8 mouse cellular contexts compared by ENCODE assay signal in the genomic region with DNA sequence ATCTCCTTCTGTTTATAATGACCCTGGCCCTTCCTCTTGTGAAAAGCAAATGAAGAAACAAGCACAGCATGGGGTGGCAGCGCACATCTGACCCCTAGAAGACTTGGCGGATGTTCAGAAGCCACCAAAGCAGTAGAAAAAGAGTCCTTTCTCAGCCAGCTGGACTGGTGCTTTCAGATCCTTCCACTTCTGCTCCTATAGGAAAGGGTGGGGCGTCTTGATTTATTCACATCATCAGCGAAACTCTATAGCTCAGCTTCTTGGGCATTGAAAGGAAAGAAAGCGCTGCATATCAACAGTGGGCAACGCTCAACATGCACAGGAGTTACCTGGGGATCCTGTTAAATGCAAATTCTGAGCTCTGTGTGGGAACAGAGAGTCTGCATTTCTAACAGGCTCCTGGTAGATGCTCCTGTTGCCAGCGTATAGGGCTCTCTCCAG.
DNase-seq lines count a peak whose midpoint lies in the region; ATAC-seq and TF ChIP-seq lines count a peak whose summit lies in the region.

No protein-coding gene starts in this region.

- peak; percentile 91 for ATAC-seq in lung, embryonic 14.5 days (ENCODE audit: insufficient read depth)
- peak; percentile 67; the same call in 1 of the 2 replicates for ATAC-seq in forebrain, embryonic 13.5 days
- ATAC-seq in stomach, embryonic 16.5 days (ENCODE audit: insufficient read depth, low FRiP score), result peak; percentile 66; the same call in 1 of the 2 replicates
- ATAC-seq in megakaryocyte progenitor cell, adult 5-6 weeks (replicated peaks; ENCODE audit: poor library complexity), result no peak
- no peak for ATAC-seq in intestine, postnatal 0 days

- H3K9ac ChIP-seq in lung, embryonic 14.5 days, result no peak overlapping the region
- peak overlapping the region; percentile 2; the same call in 1 of the 2 replicates for H3K9ac ChIP-seq in forebrain, embryonic 13.5 days
- H3K9ac ChIP-seq in stomach, embryonic 16.5 days (ENCODE audit: low read length), result no peak overlapping the region
- no peak overlapping the region for H3K9ac ChIP-seq in intestine, postnatal 0 days (ENCODE audit: low read depth, low read length)

- no peak overlapping the region for H3K4me3 ChIP-seq in lung, embryonic 14.5 days (ENCODE audit: low read depth, low read length)
- no peak overlapping the region for H3K4me3 ChIP-seq in forebrain, embryonic 13.5 days
- H3K4me3 ChIP-seq in stomach, embryonic 16.5 days (replicated peaks; ENCODE audit: low read length), result no peak overlapping the region; the same call in 1 of the 2 replicates
- H3K4me3 ChIP-seq in intestine, postnatal 0 days (ENCODE audit: low read depth, low read length), result no peak overlapping the region

- no peaks in the 10 kb centered on the region for H3K4me1 ChIP-seq in lung, embryonic 14.5 days (ENCODE audit: insufficient read depth)
- peaks cover 9% of the 10 kb centered on the region for H3K4me1 ChIP-seq in forebrain, embryonic 13.5 days
- H3K4me1 ChIP-seq in stomach, embryonic 16.5 days (ENCODE audit: control insufficient read depth, insufficient read depth, low read length), result peaks cover 7% of the 10 kb centered on the region; the same call in 1 of the 2 replicates
- H3K4me1 ChIP-seq in intestine, postnatal 0 days (replicated peaks; ENCODE audit: control insufficient read depth, insufficient read depth, low read length), result no peaks in the 10 kb centered on the region

- H3K9me3 ChIP-seq in lung, embryonic 14.5 days (ENCODE audit: low read depth, low read length), result no peaks in the 10 kb centered on the region
- H3K9me3 ChIP-seq in forebrain, embryonic 13.5 days (replicated peaks), result no peaks in the 10 kb centered on the region
- H3K9me3 ChIP-seq in stomach, embryonic 16.5 days (replicated peaks; ENCODE audit: control insufficient read depth, low read length), result no peaks in the 10 kb centered on the region
- H3K9me3 ChIP-seq in intestine, postnatal 0 days (ENCODE audit: control insufficient read depth), result no peaks in the 10 kb centered on the region

- DNase-seq in lung, embryonic 14.5 days, result peak; percentile 78
- no peak for DNase-seq in lung, adult 18-20 months
- peak; percentile 10 for DNase-seq in mesoderm, embryonic 11.5 days (ENCODE audit: low read depth, low spot score)
- DNase-seq in heart, postnatal 10 days, result no peak

- WGBS in lung, embryonic 14.5 days, result 13% methylated on average over 7 of the region's 7 CpGs
- WGBS in forebrain, embryonic 13.5 days, result 4% methylated on average over 7 of the region's 7 CpGs
- 15% methylated on average over 7 of the region's 7 CpGs for WGBS in stomach, embryonic 16.5 days
- 31% methylated on average over 7 of the region's 7 CpGs for WGBS in intestine, postnatal 0 days

- intact Hi-C loops in heart, postnatal 10 days (cut with DNase I), result no loop called here

- peak overlapping the region; percentile 35 for H3K4me2 ChIP-seq in lung, embryonic 14.5 days
- H3K4me2 ChIP-seq in forebrain, embryonic 13.5 days, result peak overlapping the region; percentile 26
- peak overlapping the region; percentile 27; the same call in 1 of the 2 replicates for H3K4me2 ChIP-seq in stomach, embryonic 16.5 days (ENCODE audit: low read depth, low read length)
- H3K4me2 ChIP-seq in intestine, postnatal 0 days (replicated peaks; ENCODE audit: low read depth), result no peak overlapping the region

- H3K27me3 ChIP-seq in lung, embryonic 14.5 days (ENCODE audit: insufficient read depth, low read length), result no peaks in the 10 kb centered on the region
- no peaks in the 10 kb centered on the region for H3K27me3 ChIP-seq in forebrain, embryonic 13.5 days
- no peaks in the 10 kb centered on the region for H3K27me3 ChIP-seq in stomach, embryonic 16.5 days (ENCODE audit: control insufficient read depth, insufficient read depth, low read length)
- H3K27me3 ChIP-seq in intestine, postnatal 0 days (replicated peaks; ENCODE audit: control insufficient read depth, insufficient read depth, low read length), result no peaks in the 10 kb centered on the region

- TF ChIP-seq CTCF in lung, embryonic 14.5 days (IDR thresholded peaks at IDR 0.05; ENCODE audit: low read depth), result no peak
- no peak for TF ChIP-seq CTCF in intestine, postnatal 0 days (IDR thresholded peaks at IDR 0.05; ENCODE audit: low read depth)

- H3K27ac ChIP-seq in lung, embryonic 14.5 days (ENCODE audit: low read depth), result 0 out of 2 replicates have a peak overlapping the region, but pooled peaks have one; percentile 15
- H3K27ac ChIP-seq in forebrain, embryonic 13.5 days, result no peak overlapping the region
- H3K27ac ChIP-seq in stomach, embryonic 16.5 days (ENCODE audit: low read length), result peak overlapping the region; percentile 23; the same call in 1 of the 2 replicates
- H3K27ac ChIP-seq in intestine, postnatal 0 days (ENCODE audit: low read depth, low read length), result no peak overlapping the region

- H3K36me3 ChIP-seq in lung, embryonic 14.5 days (ENCODE audit: insufficient read depth), result no peaks in the 10 kb centered on the region
- H3K36me3 ChIP-seq in forebrain, embryonic 13.5 days (ENCODE audit: poor library complexity, severe bottlenecking), result no peaks in the 10 kb centered on the region
- no peaks in the 10 kb centered on the region for H3K36me3 ChIP-seq in stomach, embryonic 16.5 days (ENCODE audit: control insufficient read depth, insufficient read depth, low read length)
- no peaks in the 10 kb centered on the region for H3K36me3 ChIP-seq in intestine, postnatal 0 days (ENCODE audit: control insufficient read depth, insufficient read depth)

Comparison
In these comparisons a context has a peak if more than half of its experiments do, and no peak if none do; other contexts are left out.
1. DNase-seq: peak in lung, embryonic 14.5 days (single experiment) and mesoderm, embryonic 11.5 days (single experiment); none in lung, adult 18-20 months (0 of 2) and heart, postnatal 10 days (0 of 2).
2. ATAC-seq: peak in lung, embryonic 14.5 days (single experiment), forebrain, embryonic 13.5 days (single experiment) and stomach, embryonic 16.5 days (single experiment); none in megakaryocyte progenitor cell, adult 5-6 weeks (single experiment) and intestine, postnatal 0 days (single experiment).
3. H3K27ac ChIP-seq: peak in lung, embryonic 14.5 days (single experiment) and stomach, embryonic 16.5 days (single experiment); none in forebrain, embryonic 13.5 days (single experiment) and intestine, postnatal 0 days (single experiment).